Mouse (Mus musculus) megakaryocyte-erythroid progenitor cell, adult 5-6 weeks (primary cell): ENCODE data around the gene Gtsf2. TPM values are rescaled to one million over a fixed set of nuclear protein-coding genes. Genes with fewer than 3 reads are reported as not detected.
"Not testable (repeated sequence)": the region's sequence is repeated elsewhere in the genome, so short reads cannot be mapped to it uniquely, and the experiment has no call there.

ENCODE experiments used
- ATAC-seq: replicated peaks from 2 replicates; pipeline ENCODE4 v1.8.0; 2016; ENCODE audit warnings: mild to moderate bottlenecking, inconsistent platforms; ENCODE audit not compliant: severe bottlenecking, poor library complexity, low FRiP score, low TSS enrichment
- total RNA-seq, 2 experiments: library from RNA; stranded (forward) in 1 of 2; stranded (reverse) in 1 of 2; fragments of 200-1000, 215-1000 nt in 1 of 2; fragments of >200 nt in 1 of 2; fragmentation: Nextera tagmentation in 1 of 2; gene quantifications; 2 replicates each; pipeline ENCODE4 v1.2.3; 2014 to 2017

The Gtsf2 gene
- total RNA-seq, 2 experiments from 2014 or later, result not detected

- not testable (repeated sequence) for ATAC-seq
Observed at GRCm38 (mm10) chr15:103405586-103405985, 42.7 kb downstream of the Gtsf2 start.

DNA sequence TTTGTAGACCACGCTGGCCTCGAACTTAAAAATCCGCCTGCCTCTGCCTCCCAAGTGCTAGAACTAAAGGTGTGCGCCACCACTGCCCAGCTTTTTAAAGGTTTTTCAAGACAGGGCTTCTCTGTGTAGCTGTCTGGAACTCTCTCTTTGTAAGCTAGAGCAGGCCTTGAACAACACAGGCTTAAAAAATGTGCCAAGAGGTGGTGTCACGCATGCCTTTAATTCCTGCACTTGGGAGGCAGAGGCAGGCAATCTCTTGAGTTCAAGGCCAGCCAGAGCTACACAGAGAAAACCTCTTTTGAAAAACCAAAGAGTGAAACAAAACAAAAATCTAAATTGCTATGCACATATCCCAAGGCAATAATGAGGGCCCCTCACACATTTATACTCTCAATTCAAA, 46.9 kb downstream of the Gtsf2 start:
- no peak for ATAC-seq

DNA sequence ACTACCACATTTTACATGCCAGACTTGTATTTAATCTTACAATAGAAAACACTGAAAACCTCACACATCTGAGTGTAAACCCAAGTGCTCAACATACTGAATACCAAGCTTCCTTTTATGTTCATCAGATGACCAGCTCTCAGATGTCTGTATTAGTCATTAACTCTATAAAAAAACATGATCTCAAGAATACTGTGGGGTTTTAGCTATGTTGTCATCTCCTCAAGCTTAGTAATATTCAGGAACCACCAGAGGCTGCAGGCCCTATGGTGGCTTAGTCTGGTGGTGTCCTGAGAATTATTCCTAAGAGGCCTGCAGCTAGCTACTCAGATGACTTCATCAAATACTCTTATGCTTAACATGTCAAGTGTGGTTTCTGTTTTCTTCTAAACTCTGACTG, 54.7 kb downstream of the Gtsf2 start:
- no peak for ATAC-seq

Other genes with a start within 250 kb of the Gtsf2 start
- 151 and 165 TPM in 2 replicates for gene Cbx5, start 208.7 kb downstream of the Gtsf2 start, total RNA-seq (2014; fragmentation: Nextera tagmentation)
- 183 and 300 TPM in 2 replicates for gene Cbx5, start 208.7 kb downstream of the Gtsf2 start, total RNA-seq (2017)
- gene Hnrnpa1, start 208.0 kb downstream of the Gtsf2 start, total RNA-seq (2014; fragmentation: Nextera tagmentation), result 845 and 937 TPM in 2 replicates
- 2,161 and 2,727 TPM in 2 replicates for gene Hnrnpa1, start 208.0 kb downstream of the Gtsf2 start, total RNA-seq (2017)
- gene Nfe2, start 190.1 kb downstream of the Gtsf2 start, total RNA-seq (2014; fragmentation: Nextera tagmentation), result 145 and 147 TPM in 2 replicates
- gene Nfe2, start 190.1 kb downstream of the Gtsf2 start, total RNA-seq (2017), result 124 and 142 TPM in 2 replicates
- gene Copz1, start 175.8 kb downstream of the Gtsf2 start, total RNA-seq (2014; fragmentation: Nextera tagmentation), result 218 and 249 TPM in 2 replicates
- gene Copz1, start 175.8 kb downstream of the Gtsf2 start, total RNA-seq (2017), result 53.9 and 91.2 TPM in 2 replicates
- gene Gpr84, start 137.9 kb downstream of the Gtsf2 start, total RNA-seq (2014; fragmentation: Nextera tagmentation), result 0.49 TPM in 1 of 2 replicates, not detected in the other
- gene Gpr84, start 137.9 kb downstream of the Gtsf2 start, total RNA-seq (2017), result 0.34 and 1.3 TPM in 2 replicates
- gene Zfp385a, start 108.4 kb downstream of the Gtsf2 start, total RNA-seq (2014; fragmentation: Nextera tagmentation), result 23.4 and 28.7 TPM in 2 replicates
- 1.7 and 2.1 TPM in 2 replicates for gene Zfp385a, start 108.4 kb downstream of the Gtsf2 start, total RNA-seq (2017)
- gene Itga5, start 81.7 kb downstream of the Gtsf2 start, total RNA-seq (2014; fragmentation: Nextera tagmentation), result 51.5 and 56.4 TPM in 2 replicates
- 11.5 and 11.8 TPM in 2 replicates for gene Itga5, start 81.7 kb downstream of the Gtsf2 start, total RNA-seq (2017)
- gene Gtsf1, start 18.0 kb downstream of the Gtsf2 start, total RNA-seq (2014; fragmentation: Nextera tagmentation), result not detected in 2 replicates
- not detected in 2 replicates for gene Gtsf1, start 18.0 kb downstream of the Gtsf2 start, total RNA-seq (2017)
- 40.1 and 49.9 TPM in 2 replicates for gene Nckap1l, start 5.3 kb upstream of the Gtsf2 start, total RNA-seq (2014; fragmentation: Nextera tagmentation)
- gene Nckap1l, start 5.3 kb upstream of the Gtsf2 start, total RNA-seq (2017), result 60.4 and 61.3 TPM in 2 replicates
- gene Pde1b, start 54.6 kb upstream of the Gtsf2 start, total RNA-seq (2014; fragmentation: Nextera tagmentation), result 3.6 and 5.8 TPM in 2 replicates
- gene Pde1b, start 54.6 kb upstream of the Gtsf2 start, total RNA-seq (2017), result 1.3 and 1.5 TPM in 2 replicates
- gene Ppp1r1a, start 89.5 kb upstream of the Gtsf2 start, total RNA-seq (2014; fragmentation: Nextera tagmentation), result not detected in 2 replicates
- not detected in 2 replicates for gene Ppp1r1a, start 89.5 kb upstream of the Gtsf2 start, total RNA-seq (2017)
- not detected in 2 replicates for gene Glycam1, start 116.6 kb upstream of the Gtsf2 start, total RNA-seq (2014; fragmentation: Nextera tagmentation)
- not detected in 2 replicates for gene Glycam1, start 116.6 kb upstream of the Gtsf2 start, total RNA-seq (2017)